Mouse (Mus musculus) lung, embryonic 14.5 days (tissue): ENCODE results near the gene Gm9195. TPM values are rescaled to one million over a fixed set of nuclear protein-coding genes. Genes with fewer than 3 reads are reported as not detected.
A peak's percentile ranks its signal among the peaks of the same experiment; 100 is the strongest.

Experiments
- ATAC-seq: fragments of 200-750 bp; cut with Nextera tagmentation; 2 replicates; pipeline ENCODE4 v1.8.0; 2017; ENCODE audit warnings: mild to moderate bottlenecking, moderate TSS enrichment, moderate library complexity; ENCODE audit not compliant: insufficient read depth
- DNase-seq: peaks from one replicate; pipeline ENCODE4 v3.0.0-alpha.2; 2015
- H3K27ac ChIP-seq: fragments of 300-500 bp; sonication (generic); 2 replicates; pipeline ENCODE4 v1.5.1; 2014; ENCODE audit warnings: low read depth, mild to moderate bottlenecking, moderate library complexity
- H3K27me3 ChIP-seq: fragments of 300-500 bp; sonication (generic); 2 replicates; pipeline ENCODE4 v1.6.1; 2014; ENCODE audit warnings: low read length, control low read depth; ENCODE audit not compliant: insufficient read depth
- H3K36me3 ChIP-seq: fragments of 300-500 bp; sonication (generic); 2 replicates; pipeline ENCODE4 v1.6.1; 2014; ENCODE audit warnings: control low read depth; ENCODE audit not compliant: insufficient read depth
- H3K4me1 ChIP-seq: fragments of 300-500 bp; sonication (generic); 2 replicates; pipeline ENCODE4 v1.6.1; 2014; ENCODE audit warnings: antibody characterized with exemption, control low read depth; ENCODE audit not compliant: insufficient read depth
- H3K4me2 ChIP-seq: fragments of 300-500 bp; sonication (generic); 2 replicates; pipeline ENCODE4 v1.6.1; 2014; ENCODE audit warnings: mild to moderate bottlenecking
- H3K4me3 ChIP-seq: fragments of 300-500 bp; sonication (generic); 2 replicates; pipeline ENCODE4 v1.5.1; 2014; ENCODE audit warnings: low read depth, low read length
- H3K9ac ChIP-seq: fragments of 300-500 bp; sonication (generic); 2 replicates; pipeline ENCODE4 v1.6.1; 2014
- H3K9me3 ChIP-seq: fragments of 300-500 bp; sonication (generic); 2 replicates; pipeline ENCODE4 v1.6.1; 2016; ENCODE audit warnings: low read depth, low read length, control low read depth
- CTCF ChIP-seq: IDR thresholded peaks from 2 replicates; pipeline ENCODE4 v1.5.1; 2016; ENCODE audit warnings: antibody characterized with exemption, low read depth
- WGBS: fragments of 180-500 bp; shearing (Covaris S2); extraction: QIAGEN DNeasy Blood & Tissue Kit; methylation state at CpG from one replicate; pipeline ENCODE4 v1.1.7; 2014; 5-methylcytosine and 5-hydroxymethylcytosine counted together
- polyA plus RNA-seq: library from polyadenylated mRNA; unstranded; fragments of >200 nt; fragmentation: Nextera tagmentation; extraction: Ambion mirVana; gene quantifications from 2 replicates; pipeline ENCODE4 v1.2.1, GENCODE M21; 2014

The Gm9195 gene
- not detected in 2 replicates for polyA plus RNA-seq

DNA sequence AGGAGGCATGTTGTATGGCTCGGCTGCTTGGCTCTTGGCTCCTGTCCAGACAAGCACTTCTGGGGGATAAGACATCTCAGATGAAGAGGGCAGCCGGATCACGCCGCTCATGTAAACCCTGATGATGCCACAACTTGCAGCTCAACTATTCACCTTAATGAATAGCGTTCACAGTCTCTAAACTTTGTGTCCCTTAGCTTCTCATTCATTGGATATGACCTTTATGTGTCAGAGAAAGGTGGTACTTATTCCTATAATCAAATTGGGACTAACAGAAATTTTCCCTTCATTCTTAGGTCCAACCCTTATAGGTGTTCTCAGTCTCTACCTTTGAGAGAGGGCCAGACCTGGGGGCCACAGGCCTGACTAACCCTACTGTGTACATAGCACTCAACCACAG, at the start of gene Gm9195:
Gm9195 (minus strand) TSS at position 101 of the 400 bp plus-strand sequence.
- no peak for TF ChIP-seq CTCF
- DNase-seq, result no peak
- no peaks in the 10 kb centered on the region for H3K9me3 ChIP-seq
- H3K9ac ChIP-seq, result no peak within 1 kb of the TSS
- 63% methylated on average over 5 of the region's 5 CpGs for WGBS
- no peak within 1 kb of the TSS for H3K4me2 ChIP-seq
- H3K27me3 ChIP-seq, result no peaks in the 10 kb centered on the region
- no peaks in the 10 kb centered on the region for H3K36me3 ChIP-seq
- H3K27ac ChIP-seq, result no peak within 1 kb of the TSS
- H3K4me1 ChIP-seq, result no peaks in the 10 kb centered on the region
- ATAC-seq, result no peak
- no peak within 1 kb of the TSS for H3K4me3 ChIP-seq

- no peak overlapping the region for H3K9ac ChIP-seq
- H3K4me2 ChIP-seq, result no peak overlapping the region
- 86% methylated on average over 5 of the region's 5 CpGs for WGBS
- H3K4me1 ChIP-seq, result peaks cover 5% of the 10 kb centered on the region; the same call in 1 of the 2 replicates
- H3K27ac ChIP-seq, result no peak overlapping the region
- peaks cover 19% of the 10 kb centered on the region for H3K27me3 ChIP-seq
- no peak for TF ChIP-seq CTCF
- H3K9me3 ChIP-seq, result no peaks in the 10 kb centered on the region
- no peak for DNase-seq
- no peak for ATAC-seq
- peaks cover 19% of the 10 kb centered on the region; the same call in 1 of the 2 replicates for H3K36me3 ChIP-seq
- no peak overlapping the region for H3K4me3 ChIP-seq
Observed at GRCm38 (mm10) chr14:72536392-72537017, 44.9 kb upstream of the Gm9195 start.

DNA sequence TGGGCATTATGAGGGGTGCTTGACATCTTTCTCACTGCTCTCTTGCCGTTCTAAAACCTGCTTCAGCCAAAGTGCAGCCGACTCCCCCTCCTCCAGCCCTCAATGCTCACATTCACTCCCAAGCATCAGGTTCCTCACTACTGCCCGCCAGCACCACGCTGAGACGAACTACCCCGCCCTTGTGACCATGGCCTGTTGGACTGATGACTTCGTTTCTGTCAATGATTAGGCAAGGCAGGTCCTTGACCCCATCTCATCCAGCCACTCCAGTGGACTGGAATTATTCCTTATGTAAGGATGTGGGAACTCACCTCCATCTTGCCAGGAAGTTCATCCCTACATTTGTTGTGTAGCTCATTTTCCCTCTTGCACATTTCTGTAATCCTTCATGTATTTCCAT, 42.2 kb upstream of the Gm9195 start:
- no peak overlapping the region for H3K4me2 ChIP-seq
- ATAC-seq (no peak), DNase-seq (no peak)
- H3K9ac ChIP-seq, result no peak overlapping the region
- no peak overlapping the region for H3K27ac ChIP-seq
- H3K36me3 ChIP-seq, result 0 out of 2 replicates have a peak, but pooled peaks cover under 1% of the 10 kb centered on the region
- H3K9me3 ChIP-seq, result no peaks in the 10 kb centered on the region
- H3K27me3 ChIP-seq, result peaks cover 35% of the 10 kb centered on the region
- H3K4me1 ChIP-seq, result peaks cover 5% of the 10 kb centered on the region; the same call in 1 of the 2 replicates
- TF ChIP-seq CTCF, result no peak
- no peak overlapping the region for H3K4me3 ChIP-seq
- 61% methylated on average over 7 of the region's 7 CpGs for WGBS

DNA sequence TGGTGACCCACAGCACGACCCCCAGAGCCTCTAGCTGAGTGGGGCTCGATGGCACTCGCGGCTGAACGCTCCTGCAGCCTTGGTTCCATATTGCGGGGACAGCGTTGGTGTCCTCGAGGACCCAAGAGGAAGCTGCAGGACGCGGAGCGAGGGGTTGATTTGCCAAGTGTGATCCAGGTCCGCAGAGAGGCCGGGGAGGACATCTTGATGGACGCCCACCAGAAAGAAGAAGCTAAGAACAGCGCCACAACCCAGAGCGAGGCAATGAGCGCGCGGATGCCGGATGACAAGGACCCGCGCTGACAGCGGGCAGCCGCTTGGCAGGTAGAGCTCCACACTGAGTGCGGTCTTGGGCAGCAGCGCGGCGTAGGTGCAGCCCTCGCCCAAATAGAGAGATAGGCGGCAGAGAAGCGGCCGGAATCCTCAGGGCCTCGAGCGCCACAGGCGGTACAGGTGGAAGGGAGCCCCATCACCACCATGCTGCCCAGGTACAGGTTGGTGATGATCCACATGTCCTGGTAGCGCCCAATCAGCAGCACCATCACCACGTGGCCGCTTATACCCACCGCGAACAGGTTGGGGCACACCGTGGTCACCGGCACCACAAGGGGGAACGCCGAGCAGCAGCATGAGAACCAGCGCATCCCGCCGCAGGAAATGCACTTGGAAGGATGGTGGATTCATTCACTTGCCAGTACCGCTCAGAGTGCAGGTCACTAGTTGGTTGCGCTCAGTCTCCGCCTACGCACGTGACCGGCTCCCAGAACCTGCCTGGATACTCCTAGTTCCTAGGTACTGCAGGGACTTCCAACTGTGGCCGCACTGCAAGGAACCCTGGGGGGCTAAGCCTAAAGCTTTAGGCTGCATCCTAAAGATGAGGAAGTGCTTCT, 40.6 kb upstream of the Gm9195 start:
- DNase-seq, result peak; percentile 49
- Histone ChIP-seq H3K9ac (no peak overlapping the region), H3K36me3 (no peaks in the 10 kb centered on the region), H3K4me1 (peaks cover 5% of the 10 kb centered on the region; the same call in 1 of the 2 replicates), H3K27ac (no peak overlapping the region), H3K4me3 (peak overlapping the region; percentile 37), H3K9me3 (no peaks in the 10 kb centered on the region), H3K27me3 (peaks cover 35% of the 10 kb centered on the region), H3K4me2 (peak overlapping the region; percentile 77)
- WGBS, result 1% methylated on average over 54 of the region's 54 CpGs
- TF ChIP-seq CTCF, result 0 out of 2 replicates have a peak, but pooled peaks have one; percentile 7
- peak; percentile 81 for ATAC-seq

- H3K27me3 ChIP-seq, result peaks cover 22% of the 10 kb centered on the region
- WGBS, result 42% methylated on average over 1 of the region's 1 CpGs
- H3K4me3 ChIP-seq, result no peak overlapping the region
- no peak overlapping the region for H3K9ac ChIP-seq
- ATAC-seq (no peak), DNase-seq (no peak)
- no peak overlapping the region for H3K4me2 ChIP-seq
- H3K4me1 ChIP-seq, result no peaks in the 10 kb centered on the region
- H3K9me3 ChIP-seq, result no peaks in the 10 kb centered on the region
- no peak for TF ChIP-seq CTCF
- no peaks in the 10 kb centered on the region for H3K36me3 ChIP-seq
- H3K27ac ChIP-seq, result no peak overlapping the region
Observed at GRCm38 (mm10) chr14:72527126-72527525, 35.5 kb upstream of the Gm9195 start.

- Histone ChIP-seq H3K27ac (no peak overlapping the region; the same call in 1 of the 2 replicates), H3K4me3 (no peak overlapping the region), H3K4me2 (no peak overlapping the region), H3K27me3 (no peaks in the 10 kb centered on the region), H3K4me1 (no peaks in the 10 kb centered on the region), H3K9me3 (no peaks in the 10 kb centered on the region), H3K36me3 (no peaks in the 10 kb centered on the region), H3K9ac (no peak overlapping the region)
- DNase-seq (peak; percentile 49), ATAC-seq (peak; percentile 62; the same call in 1 of the 2 replicates)
- WGBS, result 20% methylated on average over 2 of the region's 2 CpGs
- no peak for TF ChIP-seq CTCF
Observed at GRCm38 (mm10) chr14:72519561-72519960, 27.9 kb upstream of the Gm9195 start.

DNA sequence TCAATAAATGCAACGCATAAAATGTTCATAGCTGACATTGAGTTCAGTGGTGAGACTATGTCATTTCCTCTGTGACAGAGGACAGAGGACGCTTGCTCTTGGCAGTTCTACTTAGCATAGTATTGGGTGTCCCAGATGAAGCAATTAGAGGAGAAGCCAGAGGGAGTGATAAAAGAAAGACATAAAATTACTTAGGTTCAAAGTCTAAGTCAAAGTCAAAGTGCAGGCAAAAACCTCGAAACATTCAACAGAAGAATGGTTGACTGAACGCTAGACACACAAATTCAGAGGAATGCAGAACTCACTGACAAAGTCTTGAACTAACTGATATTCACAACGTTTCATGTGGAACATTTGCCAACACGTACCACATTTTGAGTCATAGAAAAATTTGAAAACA, 27.1 kb upstream of the Gm9195 start:
- H3K36me3 ChIP-seq, result no peaks in the 10 kb centered on the region
- WGBS, result 67% methylated on average over 6 of the region's 6 CpGs
- H3K27ac ChIP-seq, result no peak overlapping the region
- ATAC-seq (no peak), DNase-seq (no peak)
- TF ChIP-seq CTCF, result no peak
- H3K9me3 ChIP-seq, result no peaks in the 10 kb centered on the region
- no peaks in the 10 kb centered on the region for H3K27me3 ChIP-seq
- H3K9ac ChIP-seq, result no peak overlapping the region
- no peaks in the 10 kb centered on the region for H3K4me1 ChIP-seq
- H3K4me3 ChIP-seq, result no peak overlapping the region
- no peak overlapping the region for H3K4me2 ChIP-seq
